Mouse (Mus musculus) C2C12 (cell line): ENCODE data around the gene Gm11985.

Experiments used
- CTCF ChIP-seq: IDR thresholded peaks from one replicate; pipeline ENCODE4 v1.5.1; 2011; ENCODE audit not compliant: control insufficient read depth, insufficient read depth, insufficient read length
- FOSL1 ChIP-seq: IDR thresholded peaks from one replicate; pipeline ENCODE4 v1.8.0; 2011; ENCODE audit warnings: mild to moderate bottlenecking, low read length; ENCODE audit not compliant: poor library complexity, insufficient read depth, severe bottlenecking
- MYOD1 ChIP-seq: IDR thresholded peaks from one replicate; pipeline ENCODE4 v1.6.1; 2011; ENCODE audit warnings: low read depth; ENCODE audit not compliant: control insufficient read depth, insufficient read length
- MYOG ChIP-seq: IDR thresholded peaks from one replicate; pipeline ENCODE4 v1.6.1; 2011; ENCODE audit not compliant: control insufficient read depth, insufficient read length; ENCODE audit errors: extremely low read depth
- USF1 ChIP-seq: IDR thresholded peaks from one replicate; pipeline ENCODE4 v1.6.1; 2011; ENCODE audit warnings: low read depth, mild to moderate bottlenecking, control low read depth, moderate library complexity

DNA sequence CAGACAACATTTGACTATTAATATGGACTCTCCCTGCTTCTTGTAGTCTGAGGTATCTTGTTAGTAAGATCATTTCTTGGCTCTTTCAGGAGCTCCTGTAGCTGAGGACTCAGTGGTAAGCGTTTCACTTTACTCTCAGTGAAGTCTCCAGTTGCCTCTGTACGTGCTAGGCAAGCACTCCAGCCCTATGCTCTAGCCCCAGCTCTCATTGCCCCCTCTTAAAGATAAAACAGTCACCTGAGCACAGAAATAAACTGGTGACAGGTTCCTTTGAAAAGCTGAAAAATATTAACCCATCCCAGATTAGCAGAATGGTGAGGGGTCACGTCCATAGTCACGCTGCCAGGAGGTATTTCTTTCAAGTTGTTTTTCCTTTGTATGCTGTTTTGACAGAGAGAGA is 9.6 kb downstream of the Gm11985 start:
- TF ChIP-seq CTCF (no peak), MYOD1 (no peak), USF1 (no peak), FOSL1 (no peak), MYOG (no peak)
